Mouse (Mus musculus) cortical plate, adult 2 months (tissue): ENCODE measurements around the gene Pdcd1lg2.

ENCODE experiments used
- CTCF ChIP-seq: fragments of 200-500 bp; IDR thresholded peaks from 2 replicates; pipeline ENCODE4 v1.5.1; 2011; ENCODE audit warnings: mild to moderate bottlenecking, control low read depth, low read length; ENCODE audit not compliant: insufficient read depth; ENCODE audit errors: extremely low read depth
- POLR2A ChIP-seq: fragments of 200-500 bp; IDR thresholded peaks from 2 replicates; pipeline ENCODE4 v1.6.1; 2011; ENCODE audit warnings: mild to moderate bottlenecking, low read length, control low read depth; ENCODE audit not compliant: insufficient read depth; ENCODE audit errors: extremely low read depth

- no peak for TF ChIP-seq CTCF
- no peak for TF ChIP-seq POLR2A
Observed at GRCm38 (mm10) chr19:29410619-29411018, at the start of gene Pdcd1lg2.
